Mouse (Mus musculus) neural tube, embryonic 14.5 days (tissue): ENCODE results near the gene Gm960. TPM values are rescaled to one million over a fixed set of nuclear protein-coding genes. Genes with fewer than 3 reads are reported as not detected.

Source experiments
- ATAC-seq: fragments of 200-750 bp; cut with Nextera tagmentation; 2 replicates; pipeline ENCODE4 v1.8.0; 2017; ENCODE audit warnings: low read depth, mild to moderate bottlenecking, moderate TSS enrichment, moderate library complexity
- H3K27ac ChIP-seq: fragments of 300-500 bp; sonication (generic); 2 replicates; pipeline ENCODE4 v1.5.1; 2014; ENCODE audit warnings: low read depth, mild to moderate bottlenecking, control low read depth, low read length, moderate library complexity, mixed read lengths
- H3K27me3 ChIP-seq: fragments of 300-500 bp; sonication (generic); 2 replicates; pipeline ENCODE4 v1.6.1; 2014; ENCODE audit warnings: low read length; ENCODE audit not compliant: control insufficient read depth, insufficient read depth
- H3K36me3 ChIP-seq: fragments of 300-500 bp; sonication (generic); 2 replicates; pipeline ENCODE4 v1.6.1; 2014; ENCODE audit warnings: low read length, mixed read lengths; ENCODE audit not compliant: control insufficient read depth, insufficient read depth
- H3K4me1 ChIP-seq: fragments of 300-500 bp; sonication (generic); 2 replicates; pipeline ENCODE4 v1.6.1; 2014; ENCODE audit warnings: low read length; ENCODE audit not compliant: control insufficient read depth, insufficient read depth
- H3K4me2 ChIP-seq: fragments of 300-500 bp; sonication (generic); 2 replicates; pipeline ENCODE4 v1.6.1; 2014; ENCODE audit warnings: mild to moderate bottlenecking, low read depth, low read length, control low read depth
- H3K4me3 ChIP-seq: fragments of 300-500 bp; sonication (generic); 2 replicates; pipeline ENCODE4 v1.5.1; 2014; ENCODE audit warnings: low read depth, low read length, control low read depth, mixed read lengths
- H3K9ac ChIP-seq: fragments of 300-500 bp; sonication (generic); replicated peaks from 2 replicates; pipeline ENCODE4 v1.6.1; 2014; ENCODE audit warnings: low read depth, mild to moderate bottlenecking, control low read depth, low read length, mixed read lengths
- H3K9me3 ChIP-seq: fragments of 300-500 bp; sonication (generic); 2 replicates; pipeline ENCODE4 v1.6.1; 2016; ENCODE audit warnings: low read length; ENCODE audit not compliant: control insufficient read depth
- WGBS: fragments of 180-500 bp; shearing (Covaris S2); extraction: QIAGEN DNeasy Blood & Tissue Kit; methylation state at CpG from one replicate; pipeline ENCODE4 v1.1.7; 2014; 5-methylcytosine and 5-hydroxymethylcytosine counted together
- polyA plus RNA-seq: library from polyadenylated mRNA; unstranded; fragments of >200 nt; fragmentation: Nextera tagmentation; extraction: Ambion mirVana; gene quantifications from 2 replicates; pipeline ENCODE4 v1.2.1, GENCODE M21; 2014

The Gm960 gene
- polyA plus RNA-seq, 1 experiment from 2014 or later, result 8.5 TPM

GRCm38 (mm10) chr19:4717281-4717680 lies 18.8 kb upstream of the Gm960 start:
- Histone ChIP-seq H3K9me3 (no peaks in the 10 kb centered on the region), H3K9ac (no peak overlapping the region), H3K4me2 (no peak overlapping the region), H3K27me3 (no peaks in the 10 kb centered on the region), H3K4me1 (peaks cover 17% of the 10 kb centered on the region; the same call in 1 of the 2 replicates), H3K27ac (no peak overlapping the region), H3K36me3 (no peaks in the 10 kb centered on the region; the same call in none of the 2 replicates), H3K4me3 (no peak overlapping the region)
- ATAC-seq, result no peak
- 94% methylated on average over 2 of the region's 2 CpGs for WGBS

DNA sequence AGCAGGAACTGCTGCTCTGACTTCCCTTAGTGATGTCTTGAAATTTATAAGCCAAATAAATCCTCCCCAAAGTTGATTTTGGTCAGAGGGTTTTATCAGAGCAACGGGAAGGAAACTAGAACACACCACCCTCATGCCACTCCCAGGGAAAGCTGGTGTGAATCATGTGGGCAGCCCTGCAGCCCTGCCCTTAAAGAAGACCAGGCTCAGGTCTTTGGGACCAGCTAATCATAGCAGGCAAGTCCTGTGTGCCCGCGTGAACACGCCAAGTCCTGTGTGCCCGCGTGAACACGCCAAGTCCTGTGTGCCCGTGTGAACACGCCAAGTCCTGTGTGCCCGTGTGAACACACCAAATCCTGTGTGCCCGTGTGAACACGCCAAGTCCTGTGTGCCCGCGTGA lies 18.3 kb upstream of the Gm960 start:
- no peak overlapping the region for H3K4me3 ChIP-seq
- no peaks in the 10 kb centered on the region; the same call in none of the 2 replicates for H3K36me3 ChIP-seq
- H3K27ac ChIP-seq, result no peak overlapping the region
- WGBS, result 97% methylated on average over 14 of the region's 14 CpGs
- no peak for ATAC-seq
- no peaks in the 10 kb centered on the region for H3K27me3 ChIP-seq
- H3K4me2 ChIP-seq, result no peak overlapping the region
- peaks cover 17% of the 10 kb centered on the region; the same call in 1 of the 2 replicates for H3K4me1 ChIP-seq
- no peak overlapping the region for H3K9ac ChIP-seq
- no peaks in the 10 kb centered on the region for H3K9me3 ChIP-seq

DNA sequence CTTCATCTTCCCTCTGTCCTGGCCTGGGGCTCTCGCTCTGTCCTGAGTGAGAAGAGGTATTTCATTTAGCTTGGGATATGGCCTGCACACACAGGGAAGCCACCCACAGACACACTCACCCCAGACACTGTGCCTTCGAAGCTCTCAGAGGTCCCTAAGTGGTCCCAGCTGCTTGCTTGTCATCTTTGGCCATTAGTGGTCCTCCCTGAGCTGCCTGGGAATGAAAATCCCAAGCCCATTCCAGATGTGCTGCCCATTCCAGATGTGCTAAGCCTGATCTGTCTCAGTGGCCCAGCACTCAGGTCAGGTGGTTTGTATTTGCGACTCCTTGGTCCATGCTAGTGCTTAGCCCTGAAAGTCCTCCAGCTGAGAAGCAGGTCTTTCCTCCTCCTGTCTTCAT lies 15.4 kb upstream of the Gm960 start:
- Histone ChIP-seq H3K4me1 (peaks cover 14% of the 10 kb centered on the region; the same call in 1 of the 2 replicates), H3K4me3 (peak overlapping the region; percentile 82), H3K4me2 (peak overlapping the region; percentile 73), H3K9me3 (no peaks in the 10 kb centered on the region), H3K36me3 (no peaks in the 10 kb centered on the region), H3K27me3 (no peaks in the 10 kb centered on the region), H3K9ac (0 out of 2 replicates have a peak overlapping the region, but pooled peaks have one; percentile 97), H3K27ac (no peak overlapping the region)
- WGBS, result 39% methylated on average over 3 of the region's 3 CpGs
- no peak for ATAC-seq

- H3K36me3 ChIP-seq, result no peaks in the 10 kb centered on the region
- no peaks in the 10 kb centered on the region for H3K9me3 ChIP-seq
- no peaks in the 10 kb centered on the region for H3K27me3 ChIP-seq
- H3K4me2 ChIP-seq, result peak overlapping the region; percentile 73
- H3K9ac ChIP-seq, result peak overlapping the region; percentile 97
- H3K4me1 ChIP-seq, result peaks cover 14% of the 10 kb centered on the region; the same call in 1 of the 2 replicates
- no peak for ATAC-seq
- 23% methylated on average over 13 of the region's 13 CpGs for WGBS
- peak overlapping the region; percentile 94 for H3K27ac ChIP-seq
- H3K4me3 ChIP-seq, result peak overlapping the region; percentile 82
Observed at GRCm38 (mm10) chr19:4712781-4713526, 14.5 kb upstream of the Gm960 start.

DNA sequence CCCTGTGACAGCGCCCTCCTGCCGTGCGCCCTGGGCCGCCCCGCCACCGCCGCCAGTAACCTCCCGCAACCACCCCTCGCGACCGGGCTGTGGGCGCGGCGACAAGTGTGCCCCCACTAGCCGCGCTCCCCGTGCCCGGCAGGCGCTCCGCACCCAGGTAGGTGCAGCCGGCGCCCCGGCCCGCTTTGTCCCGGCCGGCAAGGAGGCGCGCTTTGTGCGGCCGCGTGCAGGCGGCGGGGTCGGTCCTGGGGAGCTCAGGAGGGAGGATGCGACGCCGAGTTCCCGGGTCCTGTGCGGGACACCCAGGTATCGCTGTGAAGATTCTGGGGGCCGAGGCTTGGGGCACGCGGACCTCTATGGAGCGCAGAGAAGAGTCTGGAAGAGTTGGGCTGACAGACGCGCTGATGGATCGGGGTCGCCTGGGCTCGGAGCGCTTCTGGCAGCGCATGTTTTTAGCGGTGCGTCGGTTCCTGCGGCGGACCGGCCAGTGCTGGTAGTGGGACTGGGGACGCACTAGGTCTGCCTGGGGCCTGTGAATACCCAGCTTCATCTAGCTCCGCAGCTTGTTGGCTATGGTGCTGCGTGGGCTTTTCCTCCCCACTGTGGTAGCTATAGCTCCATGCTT lies 13.8 kb upstream of the Gm960 start:
- under 1% methylated on average over 54 of the region's 60 CpGs for WGBS
- no peaks in the 10 kb centered on the region for H3K36me3 ChIP-seq
- H3K27me3 ChIP-seq, result no peaks in the 10 kb centered on the region
- peak overlapping the region; percentile 73 for H3K4me2 ChIP-seq
- peaks cover 14% of the 10 kb centered on the region; the same call in 1 of the 2 replicates for H3K4me1 ChIP-seq
- H3K9me3 ChIP-seq, result no peaks in the 10 kb centered on the region
- peak overlapping the region; percentile 97 for H3K9ac ChIP-seq
- H3K27ac ChIP-seq, result peak overlapping the region; percentile 94
- peak overlapping the region; percentile 82 for H3K4me3 ChIP-seq
- ATAC-seq, result peak; percentile 53

DNA sequence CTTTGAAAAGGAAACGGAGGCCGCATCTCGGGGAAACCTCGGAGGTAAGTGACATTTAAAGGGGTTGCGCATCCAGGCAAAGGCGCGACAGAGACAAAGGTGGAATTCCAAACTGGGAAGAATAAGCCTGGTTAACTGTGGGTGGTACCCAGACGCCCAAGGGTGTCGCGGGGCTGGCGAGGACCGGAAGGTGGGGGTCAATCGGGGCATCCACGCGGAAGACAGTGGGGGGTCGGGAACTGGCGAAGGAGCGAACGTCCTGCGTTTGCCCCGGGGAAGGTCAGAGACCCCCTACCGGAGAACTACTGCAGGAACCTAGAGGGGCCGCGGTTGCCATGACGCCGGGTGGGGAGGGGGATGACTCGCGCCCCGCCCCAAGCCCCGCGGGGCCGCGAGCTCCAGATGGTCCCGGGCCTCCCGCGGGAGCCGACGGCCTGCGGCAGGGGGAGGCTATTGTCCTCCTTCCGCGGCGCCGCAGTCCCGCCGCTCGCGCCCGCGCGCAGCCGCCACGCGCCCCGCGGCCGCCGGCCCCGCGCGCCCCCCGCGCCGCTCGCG lies 13.2 kb upstream of the Gm960 start:
- H3K4me3 ChIP-seq, result peak overlapping the region; percentile 82
- peak overlapping the region; percentile 94 for H3K27ac ChIP-seq
- H3K36me3 ChIP-seq, result no peaks in the 10 kb centered on the region
- under 1% methylated on average over 25 of the region's 65 CpGs for WGBS
- H3K27me3 ChIP-seq, result no peaks in the 10 kb centered on the region
- H3K9me3 ChIP-seq, result no peaks in the 10 kb centered on the region
- peak overlapping the region; percentile 73 for H3K4me2 ChIP-seq
- ATAC-seq, result peak; percentile 87
- peak overlapping the region; percentile 97 for H3K9ac ChIP-seq
- H3K4me1 ChIP-seq, result peaks cover 14% of the 10 kb centered on the region; the same call in 1 of the 2 replicates

- Histone ChIP-seq H3K9ac (peak within 1 kb of the TSS; percentile 97), H3K36me3 (no peaks in the 10 kb centered on the region), H3K4me3 (peak within 1 kb of the TSS; percentile 82), H3K9me3 (no peaks in the 10 kb centered on the region), H3K27me3 (no peaks in the 10 kb centered on the region), H3K4me1 (peaks cover 14% of the 10 kb centered on the region; the same call in 1 of the 2 replicates), H3K27ac (peak within 1 kb of the TSS; percentile 94), H3K4me2 (peak within 1 kb of the TSS; percentile 73)
- 0 out of 2 replicates have a peak, but pooled peaks have one; percentile 36 for ATAC-seq
- 4% methylated on average over 13 of the region's 13 CpGs for WGBS
Observed at GRCm38 (mm10) chr19:4711098-4711600, 12.7 kb upstream of the Gm960 start, which contains the start of gene Sptbn2. Gene Sptbn2 (plus strand): TSS chr19:4711167.

GRCm38 (mm10) chr19:4708765-4709164 lies 10.3 kb upstream of the Gm960 start:
- ATAC-seq, result no peak
- Histone ChIP-seq H3K27me3 (no peaks in the 10 kb centered on the region), H3K4me2 (no peak overlapping the region), H3K27ac (no peak overlapping the region), H3K9me3 (no peaks in the 10 kb centered on the region), H3K4me3 (no peak overlapping the region), H3K36me3 (no peaks in the 10 kb centered on the region), H3K4me1 (peaks cover 4% of the 10 kb centered on the region; the same call in 1 of the 2 replicates), H3K9ac (no peak overlapping the region)
- 82% methylated on average over 10 of the region's 10 CpGs for WGBS
